Mouse (Mus musculus) cortical plate, adult 2 months (tissue): ENCODE measurements at regions not wholly inside any gene's neighbourhood (a gene's known extent, or its start where the extent isn't known, plus 50 kb on each side); places are given as distances from the start of the nearest gene placed in this dataset.

Experiments used
- H3K27ac ChIP-seq: fragments of 200-500 bp; 2 replicates; pipeline ENCODE4 v1.5.1; 2012; ENCODE audit warnings: low read length, control low read depth, inconsistent platforms; ENCODE audit not compliant: insufficient read depth
- H3K4me1 ChIP-seq: fragments of 200-500 bp; 2 replicates; pipeline ENCODE4 v1.6.1; 2011; ENCODE audit warnings: low read length; ENCODE audit not compliant: control insufficient read depth, insufficient read depth
- H3K4me3 ChIP-seq: fragments of 200-500 bp; 2 replicates; pipeline ENCODE4 v1.5.1; 2011; ENCODE audit warnings: mild to moderate bottlenecking, low read length, control low read depth; ENCODE audit not compliant: insufficient read depth
- CTCF ChIP-seq: fragments of 200-500 bp; IDR thresholded peaks from 2 replicates; pipeline ENCODE4 v1.5.1; 2011; ENCODE audit warnings: mild to moderate bottlenecking, control low read depth, low read length; ENCODE audit not compliant: insufficient read depth; ENCODE audit errors: extremely low read depth
- POLR2A ChIP-seq: fragments of 200-500 bp; IDR thresholded peaks from 2 replicates; pipeline ENCODE4 v1.6.1; 2011; ENCODE audit warnings: mild to moderate bottlenecking, low read length, control low read depth; ENCODE audit not compliant: insufficient read depth; ENCODE audit errors: extremely low read depth

DNA sequence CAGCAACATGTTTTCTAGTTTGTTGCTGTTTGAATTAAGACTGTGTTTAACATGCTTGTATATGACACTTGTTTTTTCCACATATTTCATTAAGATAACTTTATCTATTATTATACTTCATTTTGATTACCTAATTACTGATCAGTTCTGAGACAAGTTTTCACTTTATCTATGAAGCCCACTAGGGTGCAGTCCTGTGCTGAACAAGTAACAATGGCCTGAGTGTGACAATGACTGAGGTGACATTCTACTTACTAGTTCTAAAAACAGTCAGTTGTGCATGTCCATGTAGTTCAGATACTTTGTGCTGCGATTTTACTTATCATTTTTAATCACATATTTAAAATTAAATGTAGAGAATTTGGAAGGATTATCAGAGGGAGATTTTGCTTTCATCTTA is 1795.2 kb upstream of the Gm37988 start:
- H3K27ac ChIP-seq = no peak overlapping the region
- H3K4me1 ChIP-seq = no peaks in the 10 kb centered on the region
- H3K4me3 ChIP-seq = no peak overlapping the region
- TF ChIP-seq CTCF (no peak), POLR2A (no peak)

DNA sequence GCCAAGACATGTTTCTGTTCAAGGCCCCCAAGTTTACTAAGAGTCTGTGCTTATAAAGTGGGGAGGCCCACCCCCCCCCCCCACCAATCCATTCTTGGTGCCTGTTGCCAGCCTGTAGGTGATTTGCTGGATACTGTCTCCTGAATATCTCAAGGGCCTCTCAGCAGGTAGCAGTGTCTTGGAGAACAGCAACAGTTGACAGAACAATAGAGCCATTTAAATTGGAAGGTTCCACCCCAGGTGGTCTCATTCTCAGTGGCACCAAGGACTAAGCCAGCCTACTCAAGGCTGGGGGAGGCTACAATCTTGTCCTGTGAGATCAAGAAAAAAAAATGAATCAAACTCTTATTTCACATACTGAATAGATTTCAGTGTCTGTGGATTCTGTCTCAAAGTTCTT is 1744.9 kb upstream of the Gm37988 start:
- TF ChIP-seq POLR2A (no peak), CTCF (no peak)
- Histone ChIP-seq H3K4me3 (no peak overlapping the region), H3K4me1 (no peaks in the 10 kb centered on the region), H3K27ac (no peak overlapping the region)

DNA sequence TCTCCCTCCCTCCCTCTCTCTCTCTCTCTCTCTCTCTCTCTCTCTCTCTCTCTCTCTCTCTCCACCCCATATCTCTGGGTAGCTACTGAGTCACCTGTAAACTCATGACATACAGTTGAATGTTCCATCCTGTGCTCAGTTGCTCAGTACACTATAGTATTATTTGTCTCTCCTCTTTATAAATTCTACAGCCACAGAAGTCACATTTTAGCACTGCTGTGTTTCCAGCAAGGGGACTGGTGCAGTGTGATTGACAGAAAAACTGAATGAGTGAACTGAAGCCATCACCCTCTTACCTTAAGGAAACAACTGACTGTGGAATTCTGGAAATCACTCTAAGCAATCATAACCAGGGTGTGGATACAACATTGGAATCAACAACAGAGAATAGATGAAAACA is 1713.3 kb upstream of the Gm37988 start:
- H3K27ac ChIP-seq = no peak overlapping the region

DNA sequence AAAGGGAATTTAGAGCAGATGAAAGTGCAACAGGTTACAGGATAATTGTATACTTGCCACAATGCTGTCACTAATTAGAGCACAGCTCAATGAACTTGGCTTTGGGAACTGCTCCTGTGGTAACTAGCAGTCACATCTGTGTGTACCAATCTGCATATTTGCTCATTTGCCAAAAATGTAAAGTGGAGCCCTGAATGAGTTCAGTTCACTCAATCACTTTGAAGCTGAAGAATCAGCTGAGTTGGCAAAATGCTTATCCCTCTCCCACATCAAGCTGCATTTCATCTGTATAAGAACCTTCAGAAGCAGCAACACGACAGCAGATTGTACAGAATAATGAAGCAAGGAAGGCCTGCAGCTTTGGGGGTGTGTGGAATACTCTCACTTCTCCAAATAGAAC is 1712.8 kb upstream of the Gm37988 start:
- no peaks in the 10 kb centered on the region for H3K4me1 ChIP-seq
- H3K27ac ChIP-seq = no peak overlapping the region
- no peak overlapping the region for H3K4me3 ChIP-seq
- TF ChIP-seq CTCF = no peak
- TF ChIP-seq POLR2A = no peak

More for the DNA sequence above, 1713.3 kb upstream of the Gm37988 start:
- H3K4me1 ChIP-seq = no peaks in the 10 kb centered on the region
- no peak overlapping the region for H3K4me3 ChIP-seq
- no peak for TF ChIP-seq POLR2A

DNA sequence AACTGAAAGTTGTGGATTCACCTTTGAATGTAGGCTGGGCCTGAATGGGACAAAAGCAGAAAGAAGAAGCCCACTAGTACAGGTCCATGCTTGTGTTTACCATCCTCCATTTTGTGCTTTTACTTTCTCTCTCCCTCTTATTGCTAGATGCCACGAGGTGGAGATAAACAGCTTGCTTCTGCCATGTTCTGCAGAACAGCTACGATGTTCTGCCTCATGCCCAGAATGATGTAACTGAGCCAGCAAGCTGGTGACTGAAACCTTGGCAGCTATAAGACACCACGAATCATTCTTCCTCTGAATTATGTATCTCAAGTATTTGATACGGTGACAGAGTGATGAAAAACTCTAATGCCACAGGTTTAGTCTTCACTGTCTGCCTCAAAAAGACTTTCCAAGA is 1694.1 kb upstream of the Gm37988 start:
- H3K27ac ChIP-seq = no peak overlapping the region
- no peak for TF ChIP-seq POLR2A
- TF ChIP-seq CTCF = no peak
- no peaks in the 10 kb centered on the region for H3K4me1 ChIP-seq

DNA sequence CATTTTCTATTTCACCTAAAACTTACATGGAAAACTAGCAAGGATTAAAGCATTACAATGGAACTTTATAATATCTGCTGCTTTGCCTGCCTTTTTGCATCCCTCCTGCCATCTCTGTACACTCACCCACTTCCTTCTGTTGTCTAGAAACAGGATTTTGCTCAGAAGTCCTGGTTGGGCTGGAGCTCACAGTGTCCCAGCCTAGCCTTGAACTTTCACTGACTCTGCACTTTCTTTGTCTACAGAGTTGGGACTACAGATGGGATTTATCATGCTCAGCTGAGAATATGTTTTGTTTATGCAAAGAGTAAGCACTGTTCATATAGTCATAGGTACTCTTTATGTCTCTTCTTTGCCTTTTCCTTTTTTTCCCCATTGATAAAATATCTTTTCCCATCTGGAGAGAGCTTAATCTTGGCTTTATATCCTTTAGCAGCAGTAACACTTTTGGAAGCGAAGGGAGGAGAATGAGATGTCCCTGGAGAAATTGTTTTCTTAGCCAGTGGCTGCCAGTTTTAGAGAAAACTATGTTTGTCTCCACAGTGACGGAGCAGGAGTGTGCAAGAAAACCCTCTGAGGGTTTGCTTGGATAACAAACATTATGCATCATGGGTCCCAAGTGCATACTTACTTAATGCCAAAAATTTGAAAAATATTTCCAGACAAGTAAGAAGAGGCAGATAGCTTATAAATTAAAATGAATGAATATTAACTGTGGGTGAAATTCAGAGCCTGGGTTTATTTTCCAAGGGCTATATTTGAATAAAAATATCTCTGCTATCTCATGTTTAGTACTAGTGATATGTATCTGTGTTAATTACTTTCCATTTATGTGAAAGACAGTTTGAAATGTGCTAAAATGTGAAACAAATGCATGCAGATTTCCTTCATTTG is 1687.9 kb upstream of the Gm37988 start:
- no peaks in the 10 kb centered on the region; the same call in 1 of the 2 replicates for H3K4me1 ChIP-seq
- peak overlapping the region; percentile 35; the same call in 1 of the 2 replicates for H3K27ac ChIP-seq
- H3K4me3 ChIP-seq = no peak overlapping the region
- TF ChIP-seq CTCF = no peak
- TF ChIP-seq POLR2A = no peak

More for the DNA sequence above, 1694.1 kb upstream of the Gm37988 start:
- H3K4me3 ChIP-seq = no peak overlapping the region

DNA sequence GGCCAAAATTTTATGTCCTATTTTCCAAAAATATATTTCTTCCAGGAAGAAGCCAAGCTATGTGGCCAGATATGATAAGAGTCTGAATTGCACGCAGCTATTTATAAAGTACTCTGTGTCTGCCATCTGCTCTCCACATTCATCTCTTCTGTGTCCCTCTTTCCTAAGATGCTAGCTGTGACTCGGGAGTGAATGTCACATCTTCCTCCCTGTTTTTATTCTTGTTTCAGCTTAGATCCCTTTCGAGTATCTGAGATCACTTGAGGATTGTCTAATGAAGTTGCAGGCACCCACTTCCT is 1687.4 kb upstream of the Gm37988 start:
- TF ChIP-seq POLR2A (no peak), CTCF (no peak)
- no peak overlapping the region for H3K4me3 ChIP-seq
- 0 out of 2 replicates have a peak overlapping the region, but pooled peaks have one; percentile 3 for H3K27ac ChIP-seq
- no peaks in the 10 kb centered on the region; the same call in 1 of the 2 replicates for H3K4me1 ChIP-seq

DNA sequence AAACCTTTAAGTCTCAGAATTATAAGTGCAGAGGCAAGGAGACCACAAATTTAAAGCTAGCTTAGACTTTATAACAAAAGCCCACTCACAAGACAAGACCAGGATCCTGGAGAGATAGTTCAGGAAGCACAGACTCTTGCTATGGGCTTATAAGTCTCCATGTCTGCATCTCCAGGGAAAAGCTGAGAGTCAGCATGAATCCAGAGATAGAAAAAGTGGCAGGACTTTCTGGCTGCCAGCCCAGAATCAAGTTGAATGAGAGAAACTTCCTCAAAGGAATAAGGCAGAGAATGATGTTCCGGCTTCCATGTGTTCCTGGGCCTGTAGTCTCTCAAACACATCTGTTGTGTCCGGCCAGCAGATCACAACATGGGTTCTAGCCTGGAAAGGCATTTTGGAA is 1686.4 kb upstream of the Gm37988 start:
- Histone ChIP-seq H3K4me1 (no peaks in the 10 kb centered on the region; the same call in 1 of the 2 replicates), H3K4me3 (no peak overlapping the region)
- TF ChIP-seq CTCF (no peak), POLR2A (no peak)

DNA sequence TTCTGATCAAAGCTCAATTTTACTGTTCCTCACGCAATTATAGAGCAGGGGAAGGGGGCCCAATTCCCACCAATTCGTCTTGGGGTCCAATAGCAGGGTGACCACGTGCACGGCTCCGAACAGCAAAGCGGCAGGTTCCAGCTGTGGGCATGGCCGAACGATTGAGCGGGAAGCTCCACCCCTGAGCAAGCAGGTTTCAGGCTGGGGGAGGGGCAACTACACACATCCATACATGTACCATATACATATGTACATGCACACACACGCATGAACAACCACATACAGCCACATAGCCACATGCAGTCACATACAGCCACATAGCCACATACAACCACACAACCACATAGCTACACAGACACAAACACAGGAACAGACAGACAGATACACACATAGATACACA is 1685.9 kb upstream of the Gm37988 start:
- Histone ChIP-seq H3K4me1 (no peaks in the 10 kb centered on the region; the same call in 1 of the 2 replicates), H3K27ac (no peak overlapping the region; the same call in 1 of the 2 replicates), H3K4me3 (no peak overlapping the region)
- TF ChIP-seq POLR2A (no peak), CTCF (no peak)

More for the DNA sequence above, 1686.4 kb upstream of the Gm37988 start:
- no peak overlapping the region; the same call in 1 of the 2 replicates for H3K27ac ChIP-seq
